Mouse (Mus musculus) MEL (cell line): ENCODE measurements around the gene Calml3.

Experiments
- CHD2 ChIP-seq: IDR thresholded peaks from 2 replicates; pipeline ENCODE4 v1.6.1; 2011; ENCODE audit warnings: low read length, improper control_type of control experiment
- CTCF ChIP-seq, 3 experiments: IDR thresholded peaks in 2 of 3; conservative IDR thresholded peaks in 1 of 3; 2 replicates each; pipeline ENCODE4 v1.5.1; 2011 to 2012; ENCODE audit warnings: low read length in 3 of 3, low read depth in 2 of 3, mild to moderate bottlenecking in 2 of 3, improper control_type of control experiment in 1 of 3, inconsistent platforms in 1 of 3, mixed read lengths in 1 of 3, moderate library complexity in 1 of 3; ENCODE audit not compliant: control insufficient read depth in 1 of 3, insufficient read depth in 1 of 3, poor library complexity in 1 of 3, severe bottlenecking in 1 of 3
- EP300 ChIP-seq, 2 experiments: IDR thresholded peaks; 2 replicates each; pipeline ENCODE4 v1.6.1; 2011; ENCODE audit warnings: improper control_type of control experiment in 2 of 2, low read length in 2 of 2, low read depth in 1 of 2, mild to moderate bottlenecking in 1 of 2
- ETS1 ChIP-seq: IDR thresholded peaks from 2 replicates; pipeline ENCODE4 v1.6.1; 2012; ENCODE audit warnings: low read depth, mild to moderate bottlenecking, inconsistent platforms, low read length, improper control_type of control experiment, moderate library complexity
- GATA1 ChIP-seq: IDR thresholded peaks from 2 replicates; pipeline ENCODE4 v1.6.1; 2011; ENCODE audit warnings: low read depth, low read length, improper control_type of control experiment
- HCFC1 ChIP-seq: IDR thresholded peaks from 2 replicates; pipeline ENCODE4 v1.6.1; 2012; ENCODE audit warnings: low read depth, mild to moderate bottlenecking, inconsistent platforms, low read length, improper control_type of control experiment, moderate library complexity
- MAX ChIP-seq: IDR thresholded peaks from 2 replicates; pipeline ENCODE4 v1.6.1; 2011; ENCODE audit warnings: low read length, improper control_type of control experiment
- NRF1 ChIP-seq: IDR thresholded peaks from 2 replicates; pipeline ENCODE4 v1.6.1; 2014; ENCODE audit warnings: low read depth, mild to moderate bottlenecking, inconsistent platforms, low read length, improper control_type of control experiment, moderate library complexity; ENCODE audit not compliant: poor library complexity, insufficient read depth, severe bottlenecking
- POLR2A ChIP-seq, 2 experiments: IDR thresholded peaks; 2 replicates each; pipeline ENCODE4 v1.6.1; 2011 to 2012; ENCODE audit warnings: low read length in 2 of 2, mild to moderate bottlenecking in 2 of 2, control low read depth in 1 of 2, improper control_type of control experiment in 1 of 2, low read depth in 1 of 2, moderate library complexity in 1 of 2; ENCODE audit not compliant: control insufficient read depth in 1 of 2, insufficient read depth in 1 of 2, poor library complexity in 1 of 2
- POLR2AphosphoS2 ChIP-seq: IDR thresholded peaks from 2 replicates; pipeline ENCODE4 v1.6.1; 2011; ENCODE audit warnings: low read length, improper control_type of control experiment
- RCOR1 ChIP-seq: IDR thresholded peaks from 2 replicates; pipeline ENCODE4 v1.6.1; 2012; ENCODE audit warnings: low read depth, mild to moderate bottlenecking, inconsistent platforms, low read length, improper control_type of control experiment
- SIN3A ChIP-seq: IDR thresholded peaks from 2 replicates; pipeline ENCODE4 v1.6.1; 2012; ENCODE audit warnings: low read length, improper control_type of control experiment, inconsistent platforms
- ZC3H11A ChIP-seq: IDR thresholded peaks from 2 replicates; pipeline ENCODE4 v1.6.1; 2012; ENCODE audit warnings: low read depth, mild to moderate bottlenecking, inconsistent platforms, low read length, improper control_type of control experiment

DNA sequence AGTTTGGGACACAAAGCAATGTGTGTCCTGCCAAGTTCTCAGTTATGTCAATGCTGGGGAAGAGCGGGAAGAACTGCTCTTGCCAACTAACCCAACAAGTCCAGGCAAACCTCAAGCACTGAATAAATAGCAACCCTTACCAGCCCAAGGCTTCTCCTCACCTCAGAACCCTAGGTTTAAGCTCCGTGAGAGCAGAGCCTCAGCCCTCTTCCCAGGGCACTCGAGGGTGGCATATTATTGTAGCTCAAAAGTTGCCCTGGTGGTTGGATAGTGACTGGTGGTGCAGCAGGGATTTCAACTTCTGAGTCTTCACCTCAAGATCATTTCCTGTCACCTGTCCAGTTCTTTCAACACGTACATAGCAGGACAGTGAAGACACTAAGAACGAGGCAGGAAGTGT lies 27.4 kb upstream of the Calml3 start:
- TF ChIP-seq SIN3A (no peak), CTCF (IDR thresholded peaks at IDR 0.05 in 2 of 3, conservative IDR thresholded peaks at IDR 0.05 in 1 of 3; ENCODE audit: control insufficient read depth in 1 of 3, insufficient read depth in 1 of 3, low read depth in 2 of 3, low read length in 3 of 3, poor library complexity in 1 of 3, severe bottlenecking in 1 of 3) (no peak), EP300 (IDR thresholded peaks at IDR 0.05; ENCODE audit: low read depth in 1 of 2, low read length in 2 of 2) (no peak), POLR2A (IDR thresholded peaks at IDR 0.05; ENCODE audit: control insufficient read depth in 1 of 2, insufficient read depth in 1 of 2, low read depth in 1 of 2, low read length in 2 of 2, poor library complexity in 1 of 2) (no peak), RCOR1 (no peak), HCFC1 (no peak), POLR2AphosphoS2 (no peak), NRF1 (no peak), ZC3H11A (no peak), GATA1 (no peak), ETS1 (no peak), MAX (no peak), CHD2 (no peak)
